Mouse (Mus musculus) left cerebral cortex, postnatal 10 days (tissue): ENCODE measurements at regions not wholly inside any gene's neighbourhood (a gene's known extent, or its start where the extent isn't known, plus 50 kb on each side); places are given as distances from the start of the nearest gene placed in this dataset.

Experiments used
- DNase-seq, 2 experiments: peaks; one replicate each; pipeline ENCODE4 v3.0.0; 2021 to 2022; ENCODE audit warnings: low spot score in 2 of 2, mixed read lengths in 1 of 2; ENCODE audit errors: extremely low spot score in 1 of 2
- intact Hi-C: fragments of 180-260 bp; cut with DNase I; formaldehyde crosslinking; loops from one replicate; pipeline ENCODE4 v1.15.1; 2025

- intact Hi-C loops, result no loop called here
- no peak for DNase-seq
Measured at GRCm38 (mm10) chr8:51032386-51032785, 2188.6 kb upstream of the Tenm3 start.

- intact Hi-C loops, result no loop called here
Measured at GRCm38 (mm10) chr8:51010508-51010907, 2166.8 kb upstream of the Tenm3 start.

GRCm38 (mm10) chr8:50967386-50967785 lies 2123.6 kb upstream of the Tenm3 start:
- DNase-seq, result peak; percentile 2 to 39
- intact Hi-C loops, result no loop called here

More at GRCm38 (mm10) chr8:51010508-51010907, 2166.8 kb upstream of the Tenm3 start:
- no peak for DNase-seq

- intact Hi-C loops, result loop anchor here (10.0 kb wide), 1 partner anchor 603 kb away; no protein-coding TSS in a partner anchor
- DNase-seq, result no peak
Measured at GRCm38 (mm10) chr8:50917540-50917939, 2073.8 kb upstream of the Tenm3 start.

- no peak for DNase-seq
- intact Hi-C loops, result loop anchor here (10.0 kb wide), 1 partner anchor 602 kb away; no protein-coding TSS in a partner anchor
Measured at GRCm38 (mm10) chr8:50916733-50917113, 2073.0 kb upstream of the Tenm3 start.

- intact Hi-C loops, result loop anchor here (10.0 kb wide), 1 partner anchor 601 kb away; no protein-coding TSS in a partner anchor
- peak; percentile 34 to 51 for DNase-seq
Measured at GRCm38 (mm10) chr8:50915876-50916732, 2072.4 kb upstream of the Tenm3 start.

- peak in 1 of 2 experiments; percentile 30 for DNase-seq
- intact Hi-C loops, result loop anchor here (10.0 kb wide), 1 partner anchor 601 kb away; no protein-coding TSS in a partner anchor
Measured at GRCm38 (mm10) chr8:50915259-50915875, 2071.6 kb upstream of the Tenm3 start.

GRCm38 (mm10) chr8:50914615-50915014 lies 2070.9 kb upstream of the Tenm3 start:
- DNase-seq, result no peak

GRCm38 (mm10) chr8:50878198-50878597 lies 2034.4 kb upstream of the Tenm3 start:
- no peak for DNase-seq
- intact Hi-C loops, result no loop called here

More at GRCm38 (mm10) chr8:50914615-50915014, 2070.9 kb upstream of the Tenm3 start:
- intact Hi-C loops, result loop anchor here (10.0 kb wide), 1 partner anchor 600 kb away; no protein-coding TSS in a partner anchor
